29 mouse cellular contexts compared by ENCODE assay signal in genomic region chr2:128571001-128571400, GRCm38 (mm10). TPM values are rescaled to one million over a fixed set of nuclear protein-coding genes. Genes with fewer than 3 reads are reported as not detected.
DNase-seq lines count a peak whose midpoint lies in the region; ATAC-seq lines count a peak whose summit lies in the region.
"Had no signal": no experiment of that assay in that cellular context is flagged by ENCODE, and none has a peak within 500 bp of the region (broad histone marks: within the 10 kb centered on the region; RNA-seq: fewer than 3 reads in every experiment).

No protein-coding gene starts in this region.

- H3K4me1 ChIP-seq in embryonic facial prominence, embryonic 15.5 days, result peaks cover 1% of the 10 kb centered on the region; the same call in 1 of the 2 replicates
- H3K4me1 ChIP-seq: forebrain, embryonic 12.5 days had no signal

- no peak overlapping the region for H3K9ac ChIP-seq in embryonic facial prominence, embryonic 15.5 days
- H3K9ac ChIP-seq: embryonic facial prominence, embryonic 13.5 days; forebrain, embryonic 12.5 days had no signal

- ATAC-seq in cerebellum, adult (ENCODE audit: insufficient number of reproducible peaks, low FRiP score, low TSS enrichment), result no peak
- ATAC-seq in embryonic facial prominence, embryonic 15.5 days (ENCODE audit: insufficient number of reproducible peaks, low FRiP score, low TSS enrichment, low read depth), result peak; percentile 43; the same call in 1 of the 2 replicates
- ATAC-seq: activated CD4-positive, CD25-positive, alpha-beta regulatory T cell, adult 4 months; CD4-positive, CD25-positive, alpha-beta regulatory T cell, adult 4 months; forebrain, embryonic 14.5 days; forebrain, embryonic 16.5 days; Patski had no signal

- intact Hi-C loops in heart, postnatal 25 days (cut with DNase I), result loop anchor here (5.0 kb wide), 2 partner anchors 159 to 174 kb away; no protein-coding TSS in a partner anchor

- H3K4me3 ChIP-seq in embryonic facial prominence, embryonic 15.5 days (replicated peaks), result no peak overlapping the region
- H3K4me3 ChIP-seq: embryonic facial prominence, embryonic 13.5 days; erythroblast, embryonic 14.5 days; forebrain, embryonic 10.5 days; forebrain, embryonic 12.5 days had no signal

- no peaks in the 10 kb centered on the region for H3K27me3 ChIP-seq in embryonic facial prominence, embryonic 15.5 days
- H3K27me3 ChIP-seq: CH12.LX; embryonic facial prominence, embryonic 13.5 days; forebrain, embryonic 12.5 days; Patski had no signal

- no peaks in the 10 kb centered on the region for H3K36me3 ChIP-seq in embryonic facial prominence, embryonic 15.5 days
- H3K36me3 ChIP-seq: embryonic facial prominence, embryonic 13.5 days; forebrain, embryonic 10.5 days; forebrain, embryonic 12.5 days; G1E had no signal

- peak; percentile 9 to 14 for DNase-seq in cerebellum, postnatal 10 days
- peak; percentile 91 for DNase-seq in heart, adult 11 months
- DNase-seq in heart, postnatal 25 days (ENCODE audit: low spot score), result no peak
- DNase-seq: adrenal gland, adult 8-10 months; adrenal gland, postnatal 14 days; adrenal gland, postnatal 36 days; B cell, adult 2 months; cerebellum, adult 11 months; cerebellum, adult 18-20 months; cerebellum, adult 8-10 months; cerebellum, adult 9-11 months; cerebellum, postnatal 25 days had no signal

- 75% methylated on average over 4 of the region's 4 CpGs for whole genome bisulfite sequencing in embryonic facial prominence, embryonic 15.5 days

- H3K27ac ChIP-seq in embryonic facial prominence, embryonic 15.5 days (replicated peaks), result no peak overlapping the region
- H3K27ac ChIP-seq: embryonic facial prominence, embryonic 13.5 days; forebrain, embryonic 10.5 days; forebrain, embryonic 12.5 days had no signal

- H3K9me3 ChIP-seq in embryonic facial prominence, embryonic 15.5 days (replicated peaks), result no peaks in the 10 kb centered on the region
- H3K9me3 ChIP-seq: embryonic facial prominence, embryonic 13.5 days; forebrain, embryonic 10.5 days; forebrain, embryonic 12.5 days; G1E had no signal

- H3K4me2 ChIP-seq in embryonic facial prominence, embryonic 15.5 days (replicated peaks), result no peak overlapping the region
- H3K4me2 ChIP-seq: embryonic facial prominence, embryonic 13.5 days; forebrain, embryonic 12.5 days had no signal

RNA-seq across cellular contexts. Expression of gene Spdye4c, which starts 20.0 kb away (rescaled TPM):
- total RNA-seq in heart, postnatal 25 days (2021), result not detected
- not detected in 2 replicates for polyA plus RNA-seq in embryonic facial prominence, embryonic 15.5 days (2015; fragmentation: Nextera tagmentation; extraction: Ambion mirVana)
- total RNA-seq: adrenal gland, adult 18-20 months; adrenal gland, adult 8-10 months; adrenal gland, postnatal 14 days; adrenal gland, postnatal 36 days; CH12.LX; G1E had no signal
- polyA plus RNA-seq: activated CD4-positive, CD25-positive, alpha-beta regulatory T cell, adult 4 months; CD4-positive, CD25-positive, alpha-beta regulatory T cell, adult 4 months; cortical plate, adult 2 months; embryonic facial prominence, embryonic 11.5 days; embryonic facial prominence, embryonic 13.5 days; erythroblast, embryonic 14.5 days; forebrain, embryonic 10.5 days; forebrain, embryonic 12.5 days; forebrain, embryonic 14.5 days; forebrain, embryonic 16.5 days; frontal cortex, adult 2 months; G1E; Patski had no signal
